Mouse (Mus musculus) G1E (cell line): Measurements from ENCODE around the gene Kcnma1.

Experiments
- CTCF ChIP-seq: IDR thresholded peaks from 2 replicates; pipeline ENCODE4 v1.5.1; 2012; ENCODE audit warnings: low read depth, low read length, inconsistent platforms, mixed read lengths
- GATA2 ChIP-seq: IDR thresholded peaks from 2 replicates; pipeline ENCODE4 v1.6.1; 2012; ENCODE audit warnings: low read depth, low read length, inconsistent platforms, borderline replicate concordance
- POLR2AphosphoS5 ChIP-seq: IDR thresholded peaks from 2 replicates; pipeline ENCODE4 v1.6.1; 2012; ENCODE audit warnings: low read depth, low read length, inconsistent platforms; ENCODE audit not compliant: insufficient replicate concordance
- TAL1 ChIP-seq: conservative IDR thresholded peaks from 2 replicates; pipeline ENCODE4 v1.6.1; 2012; ENCODE audit warnings: low read depth, low read length, inconsistent platforms, mixed read lengths

DNA sequence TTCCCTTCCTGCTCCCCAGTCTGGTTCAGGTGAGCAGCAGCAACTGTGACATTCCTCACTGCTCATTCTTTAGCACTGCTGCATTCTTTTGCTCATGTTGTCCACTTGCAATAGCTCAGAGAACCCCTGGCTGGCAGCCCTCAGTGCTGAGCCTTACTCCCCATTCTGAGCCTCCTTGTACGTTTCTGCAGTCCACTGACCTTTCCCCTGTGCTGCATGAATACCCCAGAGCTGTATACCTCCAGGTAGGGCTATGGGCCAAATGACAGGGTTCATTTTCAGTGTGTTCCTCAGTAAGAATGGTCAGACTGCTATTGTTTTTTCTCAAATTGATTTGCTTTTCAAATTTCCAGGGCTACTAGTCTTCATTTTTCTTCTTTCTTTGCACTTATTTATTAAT is 396.2 kb downstream of the Kcnma1 start:
- TF ChIP-seq CTCF = no peak
- no peak for TF ChIP-seq TAL1
- no peak for TF ChIP-seq GATA2
- no peak for TF ChIP-seq POLR2AphosphoS5
